ENCODE assay signal across 7 mouse cellular contexts in genomic region chr1:153652938-153653623, GRCm38 (mm10). TPM values are rescaled to one million over a fixed set of nuclear protein-coding genes. Genes with fewer than 3 reads are reported as not detected.
A peak's percentile ranks its signal among the peaks of the same experiment; 100 is the strongest.
DNase-seq lines count a peak whose midpoint lies in the region; ATAC-seq and TF ChIP-seq lines count a peak whose summit lies in the region.

Gene Rgs8, plus strand, starts transcription at chr1:153653025.

- 0 out of 2 replicates have a peak within 1 kb of the TSS, but pooled peaks have one; percentile 8 for H3K9ac ChIP-seq in lung, embryonic 16.5 days (ENCODE audit: low read length)
- H3K9ac ChIP-seq in hindbrain, embryonic 13.5 days, result peak within 1 kb of the TSS; percentile 75
- H3K9ac ChIP-seq in limb, embryonic 15.5 days, result 0 out of 2 replicates have a peak within 1 kb of the TSS, but pooled peaks have one; percentile 12

- H3K9me3 ChIP-seq in lung, embryonic 16.5 days (ENCODE audit: control insufficient read depth, low read length), result no peaks in the 10 kb centered on the region
- H3K9me3 ChIP-seq in hindbrain, embryonic 13.5 days, result no peaks in the 10 kb centered on the region
- H3K9me3 ChIP-seq in limb, embryonic 15.5 days, result no peaks in the 10 kb centered on the region

- H3K27me3 ChIP-seq in lung, embryonic 16.5 days (ENCODE audit: control insufficient read depth, insufficient read depth, low read depth, low read length), result peaks cover 15% of the 10 kb centered on the region
- peaks cover 13% of the 10 kb centered on the region; the same call in 1 of the 2 replicates for H3K27me3 ChIP-seq in hindbrain, embryonic 13.5 days
- peaks cover 31% of the 10 kb centered on the region for H3K27me3 ChIP-seq in limb, embryonic 15.5 days

- H3K4me2 ChIP-seq in lung, embryonic 16.5 days (ENCODE audit: low read depth, low read length), result peak within 1 kb of the TSS; percentile 50
- peak within 1 kb of the TSS; percentile 73 for H3K4me2 ChIP-seq in hindbrain, embryonic 13.5 days
- H3K4me2 ChIP-seq in limb, embryonic 15.5 days, result peak within 1 kb of the TSS; percentile 51

- DNase-seq in lung, postnatal 14 days, result no peak
- DNase-seq in right cerebral cortex, postnatal 10 days (ENCODE audit: low spot score in 2 of 2), result peak; percentile 51 to 63
- DNase-seq in urinary bladder, postnatal 25 days (ENCODE audit: low spot score), result no peak

- no peaks in the 10 kb centered on the region for H3K36me3 ChIP-seq in lung, embryonic 16.5 days (ENCODE audit: control insufficient read depth, insufficient read depth, low read length)
- H3K36me3 ChIP-seq in hindbrain, embryonic 13.5 days, result no peaks in the 10 kb centered on the region
- no peaks in the 10 kb centered on the region for H3K36me3 ChIP-seq in limb, embryonic 15.5 days

- H3K4me1 ChIP-seq in lung, embryonic 16.5 days (replicated peaks; ENCODE audit: control insufficient read depth, insufficient read depth, low read length), result peaks cover 13% of the 10 kb centered on the region
- H3K4me1 ChIP-seq in cortical plate, adult 2 months (ENCODE audit: control insufficient read depth, insufficient read depth, low read length), result peaks cover 1% of the 10 kb centered on the region; the same call in 1 of the 2 replicates
- H3K4me1 ChIP-seq in hindbrain, embryonic 13.5 days (replicated peaks), result peaks cover 51% of the 10 kb centered on the region
- peaks cover 15% of the 10 kb centered on the region for H3K4me1 ChIP-seq in limb, embryonic 15.5 days

- peak; percentile 68; the same call in 1 of the 2 replicates for ATAC-seq in lung, embryonic 16.5 days (ENCODE audit: low read depth)
- ATAC-seq in hindbrain, embryonic 13.5 days (ENCODE audit: low FRiP score), result peak; percentile 88
- no peak; the same call in 1 of the 2 replicates for ATAC-seq in limb, embryonic 15.5 days (ENCODE audit: insufficient number of reproducible peaks, low FRiP score, low TSS enrichment, low read depth)

- peak; percentile 70; the same call in 1 of the 2 replicates for TF ChIP-seq POLR2A in cortical plate, adult 2 months (IDR thresholded peaks at IDR 0.05; ENCODE audit: extremely low read depth, insufficient read depth, low read length)

- no peak within 1 kb of the TSS for H3K27ac ChIP-seq in lung, embryonic 16.5 days (ENCODE audit: low read length)
- H3K27ac ChIP-seq in cortical plate, adult 2 months (ENCODE audit: insufficient read depth, low read length), result peak within 1 kb of the TSS; percentile 78
- H3K27ac ChIP-seq in hindbrain, embryonic 13.5 days, result peak within 1 kb of the TSS; percentile 90
- no peak within 1 kb of the TSS for H3K27ac ChIP-seq in limb, embryonic 15.5 days

- WGBS in lung, embryonic 16.5 days, result under 1% methylated on average over 26 of the region's 26 CpGs
- WGBS in hindbrain, embryonic 13.5 days, result under 1% methylated on average over 26 of the region's 26 CpGs
- 3% methylated on average over 26 of the region's 26 CpGs for WGBS in limb, embryonic 15.5 days

- peak within 1 kb of the TSS; percentile 29 for H3K4me3 ChIP-seq in lung, embryonic 16.5 days (ENCODE audit: low read length)
- peak within 1 kb of the TSS; percentile 68 for H3K4me3 ChIP-seq in cortical plate, adult 2 months (ENCODE audit: insufficient read depth, low read length)
- peak within 1 kb of the TSS; percentile 51 for H3K4me3 ChIP-seq in hindbrain, embryonic 13.5 days
- H3K4me3 ChIP-seq in limb, embryonic 15.5 days, result peak within 1 kb of the TSS; percentile 33

- TF ChIP-seq CTCF in cortical plate, adult 2 months (IDR thresholded peaks at IDR 0.05; ENCODE audit: extremely low read depth, insufficient read depth, low read length), result no peak

RNA-seq across cellular contexts. Expression of gene Rgs8, which starts in this region (rescaled TPM):
- polyA plus RNA-seq in lung, embryonic 16.5 days (2015; fragmentation: Nextera tagmentation; extraction: Ambion mirVana), result 0.10 and 0.15 TPM in 2 replicates
- 43.2 and 47.3 TPM in 2 replicates for polyA plus RNA-seq in cortical plate, adult 2 months (2012; rRNA removed)
- polyA plus RNA-seq in hindbrain, embryonic 13.5 days (2015; fragmentation: Nextera tagmentation; extraction: Ambion mirVana), result 24.4 and 26.4 TPM in 2 replicates
- 0.61 and 0.91 TPM in 2 replicates for polyA plus RNA-seq in limb, embryonic 15.5 days (2015; fragmentation: Nextera tagmentation; extraction: Ambion mirVana)

Comparison
In these comparisons a context has a peak if more than half of its experiments do, and no peak if none do; other contexts are left out.
1. RNA of gene Rgs8 (polyA plus RNA-seq): 43.2 to 47.3 TPM in cortical plate, adult 2 months and 24.4 to 26.4 TPM in hindbrain, embryonic 13.5 days; 0.61 to 0.91 TPM in limb, embryonic 15.5 days and 0.10 to 0.15 TPM in lung, embryonic 16.5 days; every median in the first group is over 10 times any median in the second.
2. Peak in ATAC-seq, H3K4me3 ChIP-seq, H3K9ac ChIP-seq and H3K4me2 ChIP-seq in lung, embryonic 16.5 days; RNA of the gene not detected or under 1 TPM.
3. H3K27ac ChIP-seq: peak in cortical plate, adult 2 months (single experiment) and hindbrain, embryonic 13.5 days (single experiment); none in lung, embryonic 16.5 days (single experiment) and limb, embryonic 15.5 days (single experiment).
4. H3K9ac ChIP-seq: peak in every context shown above with its lines; median percentile 75 in hindbrain, embryonic 13.5 days; 12 in limb, embryonic 15.5 days; 8 in lung, embryonic 16.5 days.
5. DNase-seq: peak in right cerebral cortex, postnatal 10 days (2 of 2); none in lung, postnatal 14 days (single experiment) and urinary bladder, postnatal 25 days (single experiment).
6. Peak in every context shown above with its lines, with median percentiles within 50 percentile points of each other: H3K4me2 ChIP-seq and H3K4me3 ChIP-seq.